Mouse (Mus musculus): ENCODE measurements around the gene Gm45713. TPM values are rescaled to one million over a fixed set of nuclear protein-coding genes. Genes with fewer than 3 reads are reported as not detected.

The Gm45713 gene
- total RNA-seq, 2 experiments from 2014 or later, result not detected

- DNase-seq, result no peak
These were observed 40.7 kb downstream of the Gm45713 start for GRCm38 (mm10) chr7:45095367-45095766.

GRCm38 (mm10) chr7:45094121-45094520 lies 41.9 kb downstream of the Gm45713 start:
- DNase-seq, result no peak

GRCm38 (mm10) chr7:45093516-45093905 lies 42.5 kb downstream of the Gm45713 start:
- DNase-seq, result no peak

- no peak for DNase-seq
These were observed 43.1 kb downstream of the Gm45713 start for GRCm38 (mm10) chr7:45092828-45093515.

GRCm38 (mm10) chr7:45092048-45092447 lies 44.0 kb downstream of the Gm45713 start, which contains the start of gene Rcn3:
Gene Rcn3 (minus strand): TSS chr7:45092221.
- peak; percentile 93 for DNase-seq

- DNase-seq, result peak; percentile 66
These were observed 44.7 kb downstream of the Gm45713 start for GRCm38 (mm10) chr7:45091001-45091990.

GRCm38 (mm10) chr7:45090251-45090977 lies 45.6 kb downstream of the Gm45713 start:
- DNase-seq, result no peak

- DNase-seq, result no peak
These were observed 47.4 kb downstream of the Gm45713 start for GRCm38 (mm10) chr7:45088597-45088996.

- no peak for DNase-seq
These were observed 49.9 kb downstream of the Gm45713 start for GRCm38 (mm10) chr7:45086084-45086483.

GRCm38 (mm10) chr7:45083300-45083890 lies 52.6 kb downstream of the Gm45713 start:
- DNase-seq, result no peak

GRCm38 (mm10) chr7:45082401-45083299 lies 53.4 kb downstream of the Gm45713 start:
- peak; percentile 63 for DNase-seq

GRCm38 (mm10) chr7:45081016-45081415 lies 55.0 kb downstream of the Gm45713 start:
- no peak for DNase-seq

- DNase-seq, result peak; percentile 96
These were observed 56.2 kb downstream of the Gm45713 start for GRCm38 (mm10) chr7:45079856-45080255.

- peak; percentile 88 for DNase-seq
These were observed 57.5 kb downstream of the Gm45713 start for GRCm38 (mm10) chr7:45078513-45078912.

GRCm38 (mm10) chr7:45077829-45078228 lies 58.2 kb downstream of the Gm45713 start:
- DNase-seq, result no peak

- DNase-seq, result no peak
These were observed 58.7 kb downstream of the Gm45713 start for GRCm38 (mm10) chr7:45077322-45077721.

GRCm38 (mm10) chr7:45076501-45076900 lies 59.5 kb downstream of the Gm45713 start:
- no peak for DNase-seq

Data from heart, postnatal 4 days (tissue).